Mouse (Mus musculus): ENCODE measurements around the gene Dhx29. TPM values are rescaled to one million over a fixed set of nuclear protein-coding genes. Genes with fewer than 3 reads are reported as not detected.

The Dhx29 gene
- polyA plus RNA-seq, 1 experiment from 2014 or later = 15.6 TPM

DNA sequence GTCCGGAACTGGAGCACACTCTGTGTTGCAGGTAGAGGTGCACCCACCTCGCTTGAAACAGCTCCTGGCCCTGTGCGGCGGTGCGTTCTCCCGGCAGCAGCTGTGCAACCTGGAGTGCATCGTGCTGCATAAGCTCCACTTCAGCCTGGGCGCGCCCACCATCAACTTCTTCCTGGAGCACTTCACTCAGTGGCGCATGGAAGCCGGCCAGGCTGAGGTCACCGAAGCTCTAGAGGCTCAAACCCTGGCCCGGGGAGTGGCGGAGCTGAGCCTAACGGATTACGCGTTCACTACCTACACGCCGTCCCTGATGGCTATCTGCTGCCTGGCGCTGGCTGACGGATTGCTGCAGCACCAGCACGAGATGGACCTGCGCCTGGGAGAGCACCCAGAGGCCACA lies 62.3 kb downstream of the Dhx29 start:
- ATAC-seq (replicated peaks; ENCODE audit: low FRiP score, low TSS enrichment, low read depth) (no peak), DNase-seq (ENCODE audit: low spot score) (peak; percentile 70)
- Histone ChIP-seq H3K9me3 (ENCODE audit: control insufficient read depth, low read length) (no peaks in the 10 kb centered on the region), H3K9ac (ENCODE audit: low read length) (no peak overlapping the region), H3K36me3 (ENCODE audit: control insufficient read depth, insufficient read depth, low read length) (no peaks in the 10 kb centered on the region), H3K27ac (ENCODE audit: low read depth) (no peak overlapping the region), H3K4me1 (replicated peaks; ENCODE audit: control insufficient read depth, insufficient read depth, low read length) (peaks cover 35% of the 10 kb centered on the region), H3K27me3 (replicated peaks; ENCODE audit: control insufficient read depth, insufficient read depth, low read length) (peaks cover 88% of the 10 kb centered on the region), H3K4me2 (ENCODE audit: low read length) (peak overlapping the region; percentile 28; the same call in 1 of the 2 replicates), H3K4me3 (ENCODE audit: low read depth, low read length) (no peak overlapping the region)
- 2% methylated on average over 23 of the region's 23 CpGs for WGBS

DNA sequence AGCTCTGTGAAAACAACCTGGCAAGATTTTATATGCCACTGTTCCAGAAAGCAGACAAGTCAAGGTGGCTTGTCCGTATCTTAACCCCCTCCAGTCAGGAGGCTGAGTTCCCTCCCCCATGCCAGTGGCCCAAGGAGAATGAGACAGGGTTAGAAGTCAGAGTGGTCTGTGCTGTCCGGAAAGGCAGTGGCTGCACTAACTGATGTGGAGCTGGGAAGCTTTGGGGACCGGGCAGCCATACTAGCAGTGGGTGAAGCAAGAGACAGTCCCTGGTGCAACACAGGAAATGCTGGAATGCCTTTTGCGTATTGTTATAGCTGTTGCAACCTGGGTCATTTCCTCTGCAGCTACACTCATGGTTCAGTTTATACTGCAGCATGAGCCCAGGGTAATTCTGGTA lies 63.1 kb downstream of the Dhx29 start:
- no peaks in the 10 kb centered on the region for H3K36me3 ChIP-seq (ENCODE audit: control insufficient read depth, insufficient read depth, low read length)
- WGBS = 13% methylated on average over 4 of the region's 4 CpGs
- no peak for ATAC-seq (replicated peaks; ENCODE audit: low FRiP score, low TSS enrichment, low read depth)
- H3K4me1 ChIP-seq (replicated peaks; ENCODE audit: control insufficient read depth, insufficient read depth, low read length) = peaks cover 35% of the 10 kb centered on the region
- DNase-seq (ENCODE audit: low spot score) = no peak
- no peak overlapping the region for H3K27ac ChIP-seq (ENCODE audit: low read depth)
- H3K27me3 ChIP-seq (replicated peaks; ENCODE audit: control insufficient read depth, insufficient read depth, low read length) = peaks cover 91% of the 10 kb centered on the region
- H3K4me3 ChIP-seq (ENCODE audit: low read depth, low read length) = no peak overlapping the region
- no peaks in the 10 kb centered on the region for H3K9me3 ChIP-seq (ENCODE audit: control insufficient read depth, low read length)
- H3K9ac ChIP-seq (ENCODE audit: low read length) = no peak overlapping the region
- no peak overlapping the region for H3K4me2 ChIP-seq (ENCODE audit: low read length)

DNA sequence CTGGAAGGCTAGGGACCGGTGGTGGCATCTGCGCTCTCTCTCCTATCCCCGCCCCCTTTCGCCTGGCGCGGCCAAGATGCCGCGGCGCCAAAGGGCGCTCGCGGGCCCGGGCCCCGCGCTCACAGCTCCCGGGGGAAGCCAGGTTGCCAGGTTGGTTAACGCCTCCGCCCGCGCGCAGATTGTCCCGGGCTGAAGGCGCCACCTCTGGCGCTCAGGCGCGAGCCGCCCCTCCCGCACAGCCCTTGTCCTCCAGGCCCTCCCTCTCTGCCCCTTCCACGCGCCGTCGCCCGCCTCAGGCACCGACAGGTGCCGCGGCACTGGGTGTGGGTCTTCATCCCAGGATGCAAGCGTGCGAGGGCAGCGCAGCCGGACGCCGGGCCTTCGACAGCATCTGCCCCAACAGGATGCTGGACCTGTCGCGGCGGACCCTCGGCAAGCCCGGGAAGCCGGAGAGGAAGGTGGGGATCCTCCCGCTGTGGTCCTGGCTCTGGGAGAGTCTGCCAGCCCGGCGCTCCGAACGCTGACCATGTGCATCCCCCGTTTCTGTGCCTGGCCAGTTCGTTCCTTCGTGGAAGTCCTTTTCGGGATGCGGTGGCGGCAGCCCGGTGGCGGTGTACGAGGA lies 66.4 kb downstream of the Dhx29 start, which contains the start of gene Mcidas:
Gene Mcidas, plus strand, starts transcription at position 315 of the 622 bp plus-strand sequence.
- Histone ChIP-seq H3K27me3 (replicated peaks; ENCODE audit: control insufficient read depth, insufficient read depth, low read length) (peaks cover 95% of the 10 kb centered on the region), H3K4me1 (replicated peaks; ENCODE audit: control insufficient read depth, insufficient read depth, low read length) (peaks cover 24% of the 10 kb centered on the region; the same call in 1 of the 2 replicates), H3K27ac (ENCODE audit: low read depth) (no peak within 1 kb of the TSS), H3K36me3 (ENCODE audit: control insufficient read depth, insufficient read depth, low read length) (no peaks in the 10 kb centered on the region), H3K4me3 (ENCODE audit: low read depth, low read length) (peak within 1 kb of the TSS; percentile 26), H3K9ac (ENCODE audit: low read length) (0 out of 2 replicates have a peak within 1 kb of the TSS, but pooled peaks have one; percentile 1), H3K4me2 (ENCODE audit: low read length) (peak within 1 kb of the TSS; percentile 61), H3K9me3 (ENCODE audit: control insufficient read depth, low read length) (no peaks in the 10 kb centered on the region)
- under 1% methylated on average over 57 of the region's 63 CpGs for WGBS
- no peak; the same call in 1 of the 2 replicates for ATAC-seq (replicated peaks; ENCODE audit: low FRiP score, low TSS enrichment, low read depth)
- peak; percentile 74 for DNase-seq (ENCODE audit: low spot score)

DNA sequence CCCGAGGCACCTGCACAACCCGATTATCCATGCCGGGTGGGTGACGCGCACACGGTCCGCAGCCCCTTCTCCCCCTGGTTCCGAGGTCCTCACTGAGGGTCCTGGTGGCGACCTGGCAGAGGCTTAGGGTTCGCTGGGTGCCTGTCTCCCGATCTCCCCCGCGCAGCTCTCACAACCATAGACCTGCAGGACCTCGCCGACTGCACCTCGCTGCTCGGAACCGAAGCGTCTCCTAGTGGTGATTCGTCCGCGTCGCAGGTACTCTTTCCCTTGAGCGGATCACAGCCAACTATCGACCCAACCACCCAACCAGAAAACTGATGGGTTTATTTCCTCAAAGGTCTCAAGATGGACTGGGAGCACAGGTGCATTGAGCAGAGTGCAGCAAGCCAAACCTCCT lies 66.9 kb downstream of the Dhx29 start:
- Histone ChIP-seq H3K27me3 (replicated peaks; ENCODE audit: control insufficient read depth, insufficient read depth, low read length) (peaks cover 95% of the 10 kb centered on the region), H3K4me1 (replicated peaks; ENCODE audit: control insufficient read depth, insufficient read depth, low read length) (peaks cover 26% of the 10 kb centered on the region; the same call in 1 of the 2 replicates), H3K4me3 (ENCODE audit: low read depth, low read length) (peak overlapping the region; percentile 26), H3K4me2 (ENCODE audit: low read length) (peak overlapping the region; percentile 61), H3K36me3 (ENCODE audit: control insufficient read depth, insufficient read depth, low read length) (no peaks in the 10 kb centered on the region), H3K9me3 (ENCODE audit: control insufficient read depth, low read length) (no peaks in the 10 kb centered on the region), H3K27ac (ENCODE audit: low read depth) (no peak overlapping the region), H3K9ac (ENCODE audit: low read length) (no peak overlapping the region)
- peak; percentile 55 for ATAC-seq (replicated peaks; ENCODE audit: low FRiP score, low TSS enrichment, low read depth)
- under 1% methylated on average over 25 of the region's 25 CpGs for WGBS
- peak; percentile 74 for DNase-seq (ENCODE audit: low spot score)

DNA sequence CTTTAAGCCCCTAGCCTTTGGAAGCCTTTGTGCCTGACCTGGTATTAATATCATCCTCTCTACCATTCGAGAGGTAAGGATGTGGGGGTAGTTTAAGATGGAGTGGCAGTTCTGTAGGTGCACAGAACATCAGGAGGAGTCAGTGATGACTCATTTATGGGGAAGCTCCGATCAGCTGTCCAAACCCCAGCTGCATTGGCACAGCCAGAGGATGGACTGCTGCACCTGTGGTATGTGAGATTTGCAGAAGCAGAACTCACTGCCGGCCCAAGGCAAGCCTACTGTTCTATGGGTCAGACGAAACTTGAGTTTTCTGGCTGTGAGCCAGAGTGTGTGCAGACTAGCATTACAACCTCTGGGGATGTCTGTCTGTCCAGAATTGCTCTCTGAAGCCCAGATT lies 69.2 kb downstream of the Dhx29 start:
- ATAC-seq (replicated peaks; ENCODE audit: low FRiP score, low TSS enrichment, low read depth) = no peak
- Histone ChIP-seq H3K4me3 (ENCODE audit: low read depth, low read length) (no peak overlapping the region), H3K9me3 (ENCODE audit: control insufficient read depth, low read length) (no peaks in the 10 kb centered on the region), H3K4me1 (replicated peaks; ENCODE audit: control insufficient read depth, insufficient read depth, low read length) (peaks cover 20% of the 10 kb centered on the region; the same call in 1 of the 2 replicates), H3K4me2 (ENCODE audit: low read length) (no peak overlapping the region), H3K36me3 (ENCODE audit: control insufficient read depth, insufficient read depth, low read length) (no peaks in the 10 kb centered on the region), H3K27me3 (replicated peaks; ENCODE audit: control insufficient read depth, insufficient read depth, low read length) (peaks cover 86% of the 10 kb centered on the region), H3K27ac (ENCODE audit: low read depth) (no peak overlapping the region), H3K9ac (ENCODE audit: low read length) (no peak overlapping the region)
- DNase-seq (ENCODE audit: low spot score) = no peak
- WGBS = 50% methylated on average over 4 of the region's 4 CpGs

DNA sequence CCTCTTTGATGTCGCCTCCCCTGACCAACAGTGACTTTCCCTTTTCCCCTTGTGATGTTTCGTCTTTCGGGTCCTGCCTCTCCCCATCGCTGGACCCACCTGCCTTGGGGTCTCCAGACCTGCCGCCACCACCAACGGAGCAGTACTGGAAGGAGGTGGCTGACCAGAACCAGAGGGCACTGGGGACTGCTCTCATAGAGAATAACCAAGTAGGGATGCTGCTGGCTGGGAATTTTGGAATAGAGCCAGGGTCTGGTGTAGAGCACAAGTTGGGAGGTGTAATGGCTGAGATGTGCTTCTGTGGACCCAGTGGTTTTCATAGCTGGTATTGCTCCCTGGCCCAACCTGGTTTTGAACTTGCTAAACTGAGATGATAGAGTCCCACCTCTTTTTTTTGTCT lies 70.1 kb downstream of the Dhx29 start:
- Histone ChIP-seq H3K27ac (ENCODE audit: low read depth) (no peak overlapping the region), H3K4me1 (replicated peaks; ENCODE audit: control insufficient read depth, insufficient read depth, low read length) (peaks cover 20% of the 10 kb centered on the region; the same call in 1 of the 2 replicates), H3K9me3 (ENCODE audit: control insufficient read depth, low read length) (no peaks in the 10 kb centered on the region), H3K4me2 (ENCODE audit: low read length) (no peak overlapping the region), H3K9ac (ENCODE audit: low read length) (no peak overlapping the region), H3K36me3 (ENCODE audit: control insufficient read depth, insufficient read depth, low read length) (no peaks in the 10 kb centered on the region), H3K27me3 (replicated peaks; ENCODE audit: control insufficient read depth, insufficient read depth, low read length) (peaks cover 80% of the 10 kb centered on the region), H3K4me3 (ENCODE audit: low read depth, low read length) (no peak overlapping the region)
- 73% methylated on average over 6 of the region's 6 CpGs for WGBS
- ATAC-seq (replicated peaks; ENCODE audit: low FRiP score, low TSS enrichment, low read depth) = no peak
- no peak for DNase-seq (ENCODE audit: low spot score)

DNA sequence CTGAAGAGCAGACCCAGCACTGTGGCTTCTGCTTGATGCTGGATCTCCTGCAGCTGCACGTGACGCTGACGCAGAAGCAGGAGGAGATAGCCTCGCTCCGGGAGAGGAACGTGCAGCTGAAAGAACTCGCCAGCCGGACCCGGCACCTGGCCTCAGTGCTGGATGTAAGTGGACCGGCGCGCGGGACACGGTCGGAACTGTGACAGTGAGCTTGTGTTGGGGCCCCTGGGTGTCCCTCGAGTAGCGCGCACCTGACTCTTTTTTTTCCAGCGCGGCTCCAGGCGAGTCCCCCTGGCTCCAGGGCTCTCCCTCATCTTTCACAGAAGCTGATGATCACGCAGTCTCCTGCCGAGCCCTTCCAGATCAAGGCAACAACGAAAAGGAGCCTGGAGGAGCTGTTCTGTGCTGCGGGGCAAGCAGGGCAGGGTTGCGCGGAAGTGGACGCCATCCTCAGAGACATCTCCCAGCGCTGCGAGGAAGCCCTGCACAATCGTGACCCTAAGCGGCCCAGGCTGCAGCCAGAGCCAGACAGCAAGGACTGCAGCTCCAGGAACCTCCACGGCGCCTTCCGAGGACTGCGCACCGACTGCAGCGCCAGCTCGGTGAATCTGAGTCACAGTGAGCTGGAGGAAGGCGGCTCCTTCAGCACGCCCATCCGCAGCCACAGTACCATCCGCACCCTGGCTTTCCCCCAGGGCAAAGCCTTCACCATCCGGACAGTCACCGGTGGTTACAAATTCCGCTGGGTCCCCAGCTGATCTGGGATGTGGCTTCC lies 71.4 kb downstream of the Dhx29 start:
- peaks cover 69% of the 10 kb centered on the region for H3K27me3 ChIP-seq (replicated peaks; ENCODE audit: control insufficient read depth, insufficient read depth, low read length)
- WGBS = under 1% methylated on average over 46 of the region's 46 CpGs
- H3K9me3 ChIP-seq (ENCODE audit: control insufficient read depth, low read length) = no peaks in the 10 kb centered on the region
- 0 out of 2 replicates have a peak overlapping the region, but pooled peaks have one; percentile 35 for H3K9ac ChIP-seq (ENCODE audit: low read length)
- DNase-seq (ENCODE audit: low spot score) = peak; percentile 79
- peaks cover 17% of the 10 kb centered on the region; the same call in 1 of the 2 replicates for H3K4me1 ChIP-seq (replicated peaks; ENCODE audit: control insufficient read depth, insufficient read depth, low read length)
- H3K27ac ChIP-seq (ENCODE audit: low read depth) = no peak overlapping the region
- ATAC-seq (replicated peaks; ENCODE audit: low FRiP score, low TSS enrichment, low read depth) = peak; percentile 33; the same call in 1 of the 2 replicates
- H3K4me2 ChIP-seq (ENCODE audit: low read length) = peak overlapping the region; percentile 94
- no peaks in the 10 kb centered on the region for H3K36me3 ChIP-seq (ENCODE audit: control insufficient read depth, insufficient read depth, low read length)
- H3K4me3 ChIP-seq (ENCODE audit: low read depth, low read length) = peak overlapping the region; percentile 36

DNA sequence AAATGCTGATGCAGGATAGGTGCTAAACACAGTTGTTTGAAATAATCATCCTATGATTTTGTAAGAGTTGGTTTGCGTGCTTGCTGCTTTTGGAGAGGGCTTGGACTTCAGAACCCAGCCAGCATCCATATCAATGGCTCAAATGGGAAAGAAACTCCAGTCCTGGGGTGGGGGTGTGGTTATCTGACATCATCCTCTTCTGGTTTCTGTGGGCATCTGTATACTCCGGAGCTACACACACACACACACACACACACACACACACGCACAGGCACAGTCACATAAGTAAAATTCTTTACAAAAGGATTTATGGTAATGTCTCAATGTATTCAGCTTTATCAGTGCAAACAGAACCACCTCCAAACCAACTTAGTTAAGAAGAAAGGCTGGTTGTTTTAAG lies 72.8 kb downstream of the Dhx29 start:
- Histone ChIP-seq H3K9ac (ENCODE audit: low read length) (no peak overlapping the region), H3K4me3 (ENCODE audit: low read depth, low read length) (no peak overlapping the region), H3K4me2 (ENCODE audit: low read length) (no peak overlapping the region), H3K9me3 (ENCODE audit: control insufficient read depth, low read length) (no peaks in the 10 kb centered on the region), H3K4me1 (replicated peaks; ENCODE audit: control insufficient read depth, insufficient read depth, low read length) (peaks cover 8% of the 10 kb centered on the region; the same call in 1 of the 2 replicates), H3K36me3 (ENCODE audit: control insufficient read depth, insufficient read depth, low read length) (no peaks in the 10 kb centered on the region), H3K27ac (ENCODE audit: low read depth) (no peak overlapping the region), H3K27me3 (replicated peaks; ENCODE audit: control insufficient read depth, insufficient read depth, low read length) (peaks cover 54% of the 10 kb centered on the region)
- DNase-seq (ENCODE audit: low spot score) (no peak), ATAC-seq (replicated peaks; ENCODE audit: low FRiP score, low TSS enrichment, low read depth) (no peak)
- WGBS = 61% methylated on average over 3 of the region's 3 CpGs

Data from intestine, embryonic 14.5 days (tissue).